Mouse (Mus musculus) midbrain, embryonic 10.5 days (tissue): ENCODE data around the gene Lgr5. TPM values are rescaled to one million over a fixed set of nuclear protein-coding genes. Genes with fewer than 3 reads are reported as not detected.

ENCODE experiments used
- DNase-seq: peaks from one replicate; pipeline ENCODE4 v3.0.0-alpha.2; 2017; ENCODE audit warnings: low spot score
- H3K27ac ChIP-seq: fragments of 300-500 bp; sonication (generic); replicated peaks from 2 replicates; pipeline ENCODE4 v1.5.1; 2016; ENCODE audit warnings: mild to moderate bottlenecking
- H3K27me3 ChIP-seq: fragments of 300-500 bp; sonication (generic); 2 replicates; pipeline ENCODE4 v1.6.1; 2016; ENCODE audit warnings: low read depth, mild to moderate bottlenecking; ENCODE audit not compliant: poor library complexity, severe bottlenecking
- H3K36me3 ChIP-seq: fragments of 300-500 bp; sonication (generic); 2 replicates; pipeline ENCODE4 v1.6.1; 2016; ENCODE audit warnings: mild to moderate bottlenecking, moderate library complexity
- H3K4me1 ChIP-seq: fragments of 300-500 bp; sonication (generic); 2 replicates; pipeline ENCODE4 v1.6.1; 2016
- H3K4me3 ChIP-seq: fragments of 300-500 bp; sonication (generic); 2 replicates; pipeline ENCODE4 v1.5.1; 2016; ENCODE audit warnings: mild to moderate bottlenecking, moderate library complexity
- H3K9me3 ChIP-seq: fragments of 300-500 bp; sonication (generic); replicated peaks from 2 replicates; pipeline ENCODE4 v1.6.1; 2016; ENCODE audit warnings: mild to moderate bottlenecking
- WGBS: fragments of 180-500 bp; shearing (Covaris S2); methylation state at CpG from one replicate; pipeline ENCODE4 v1.1.7; 2016; 5-methylcytosine and 5-hydroxymethylcytosine counted together
- polyA plus RNA-seq: library from polyadenylated mRNA; unstranded; fragments of >200 nt; fragmentation: Nextera tagmentation; extraction: Ambion mirVana; gene quantifications from 2 replicates; pipeline ENCODE4 v1.2.1, GENCODE M21; 2016

The Lgr5 gene
- polyA plus RNA-seq, 1 experiment from 2014 or later: 7.2 TPM

DNA sequence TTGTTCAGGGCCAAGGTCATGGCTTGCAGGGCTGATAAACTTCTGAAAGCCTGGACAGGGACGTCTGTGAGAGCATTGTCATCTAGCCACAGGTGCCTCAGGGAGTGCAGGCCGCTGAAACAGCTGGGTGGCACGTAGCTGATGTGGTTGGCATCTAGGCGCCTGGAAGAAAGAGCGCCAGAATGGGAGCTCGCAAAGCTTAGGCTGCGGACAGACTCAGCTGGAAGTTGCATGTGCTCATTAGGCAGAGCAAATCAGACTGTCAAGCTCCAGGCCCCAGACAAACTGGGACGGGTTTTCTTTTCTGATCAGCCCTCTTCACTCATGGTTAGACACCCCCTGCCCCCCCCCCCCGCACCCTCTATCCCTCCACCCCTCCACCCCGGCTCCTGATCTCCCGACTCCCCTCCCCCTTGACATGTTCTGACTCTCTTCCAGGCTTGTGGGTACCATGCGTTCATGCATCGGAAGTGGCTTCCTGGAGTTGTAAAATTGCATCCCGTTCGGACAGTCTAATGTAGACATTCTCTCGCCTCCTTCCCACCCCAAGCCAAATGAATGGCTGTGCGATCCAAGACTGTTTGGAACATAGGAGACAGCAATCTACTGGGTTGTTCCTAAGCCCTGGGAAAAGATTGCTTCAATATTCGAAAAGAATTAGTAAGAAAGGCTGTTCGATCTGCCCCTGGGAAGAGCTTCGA, 109.0 kb downstream of the Lgr5 start:
- Histone ChIP-seq H3K4me3 (peak overlapping the region; percentile 35), H3K4me1 (peaks cover 43% of the 10 kb centered on the region), H3K36me3 (no peaks in the 10 kb centered on the region), H3K27ac (peak overlapping the region; percentile 76), H3K9me3 (no peaks in the 10 kb centered on the region), H3K27me3 (peaks cover 20% of the 10 kb centered on the region)
- 19% methylated on average over 20 of the region's 20 CpGs for WGBS
- peak; percentile 45 for DNase-seq

DNA sequence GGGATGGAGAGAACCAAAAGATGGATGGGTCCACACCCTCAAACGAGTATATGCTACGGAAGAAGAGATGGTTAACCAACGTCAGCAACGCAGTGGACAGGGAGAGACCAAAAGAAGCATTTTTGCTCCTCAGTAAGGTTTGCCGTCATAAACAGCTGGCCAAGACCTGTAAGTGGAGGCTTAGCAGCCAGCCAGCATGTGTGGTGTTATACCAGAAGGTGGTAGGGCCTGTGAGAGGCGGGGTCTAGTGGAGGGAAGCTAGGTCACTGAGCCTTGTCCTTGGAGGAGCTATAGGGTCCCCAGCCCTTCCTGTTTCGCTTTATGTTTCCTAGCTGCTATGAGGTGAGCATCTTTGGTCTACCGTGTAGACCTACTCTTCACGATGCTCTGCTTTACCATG, 111.1 kb downstream of the Lgr5 start:
- Histone ChIP-seq H3K27ac (no peak overlapping the region), H3K4me1 (peaks cover 48% of the 10 kb centered on the region), H3K4me3 (no peak overlapping the region), H3K27me3 (peaks cover 31% of the 10 kb centered on the region), H3K36me3 (no peaks in the 10 kb centered on the region), H3K9me3 (no peaks in the 10 kb centered on the region)
- 95% methylated on average over 9 of the region's 9 CpGs for WGBS
- no peak for DNase-seq

DNA sequence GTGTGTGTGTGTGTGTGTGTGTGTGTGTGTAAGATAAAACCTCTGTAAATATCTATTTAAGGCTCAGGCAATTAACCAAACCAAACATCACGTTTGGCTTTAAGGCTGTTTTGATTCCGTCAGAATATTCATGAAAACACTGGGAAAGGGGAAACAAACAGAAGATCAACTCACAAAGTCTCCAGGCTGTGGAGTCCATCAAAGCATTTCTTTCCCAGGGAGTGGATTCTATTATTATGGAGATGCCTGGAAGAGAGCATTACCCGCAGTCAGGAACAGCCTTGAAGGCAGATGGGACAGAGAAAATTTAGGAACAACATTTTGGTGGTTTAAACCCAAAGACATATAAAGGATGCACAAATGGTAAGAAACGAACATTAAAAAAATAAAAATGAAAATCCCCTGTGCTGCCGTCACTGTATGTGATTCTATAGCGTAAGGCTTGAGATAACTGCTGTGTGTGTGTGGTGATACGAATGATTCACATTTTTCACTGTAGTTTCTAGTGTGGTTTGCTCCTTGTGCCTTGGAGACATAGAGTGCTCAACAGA, 112.5 kb downstream of the Lgr5 start:
- DNase-seq: no peak
- Histone ChIP-seq H3K36me3 (no peaks in the 10 kb centered on the region), H3K27me3 (peaks cover 34% of the 10 kb centered on the region), H3K4me3 (no peak overlapping the region), H3K27ac (peak overlapping the region; percentile 75), H3K9me3 (no peaks in the 10 kb centered on the region), H3K4me1 (peaks cover 47% of the 10 kb centered on the region)
- WGBS: 48% methylated on average over 7 of the region's 7 CpGs

DNA sequence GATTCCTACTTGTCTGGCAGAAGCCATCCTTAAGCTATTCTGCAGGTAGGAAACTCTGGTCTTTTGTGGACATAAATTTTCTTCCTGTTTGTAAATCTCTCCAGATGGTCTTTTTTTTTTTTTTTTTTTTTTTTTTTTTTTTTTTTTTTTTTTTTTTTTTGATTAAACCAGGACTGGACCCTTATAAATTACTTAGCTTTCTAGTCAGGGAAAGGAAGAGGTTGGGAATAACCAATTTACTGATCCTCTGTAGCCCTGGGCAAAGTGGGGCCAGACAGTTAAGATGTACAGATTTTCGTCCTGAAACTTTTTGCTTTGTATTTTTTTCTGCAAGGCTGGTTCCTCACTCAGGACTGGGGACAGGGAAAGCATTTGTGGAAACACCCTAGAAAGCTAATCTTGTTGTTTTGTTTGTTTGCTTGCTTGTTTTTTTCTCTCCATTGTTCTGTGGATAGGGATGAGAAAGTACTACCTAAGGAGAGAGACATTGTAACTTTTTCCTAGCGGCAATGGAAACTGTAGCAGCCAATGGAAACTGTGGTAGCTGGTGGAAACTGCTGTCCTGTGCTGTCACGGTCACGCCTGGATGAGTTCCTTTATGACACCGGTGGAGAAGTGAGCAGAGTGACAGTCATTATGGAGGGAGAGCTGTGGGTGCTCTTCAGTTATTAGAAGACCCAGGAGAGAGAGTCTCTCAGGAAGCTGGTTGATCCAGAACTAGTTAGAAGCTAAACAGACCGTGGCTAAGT, 114.2 kb downstream of the Lgr5 start:
- 74% methylated on average over 6 of the region's 6 CpGs for WGBS
- H3K36me3 ChIP-seq: no peaks in the 10 kb centered on the region
- no peak overlapping the region for H3K27ac ChIP-seq
- H3K4me3 ChIP-seq: no peak overlapping the region
- no peaks in the 10 kb centered on the region for H3K9me3 ChIP-seq
- DNase-seq: no peak
- peaks cover 38% of the 10 kb centered on the region for H3K4me1 ChIP-seq
- H3K27me3 ChIP-seq: peaks cover 28% of the 10 kb centered on the region

DNA sequence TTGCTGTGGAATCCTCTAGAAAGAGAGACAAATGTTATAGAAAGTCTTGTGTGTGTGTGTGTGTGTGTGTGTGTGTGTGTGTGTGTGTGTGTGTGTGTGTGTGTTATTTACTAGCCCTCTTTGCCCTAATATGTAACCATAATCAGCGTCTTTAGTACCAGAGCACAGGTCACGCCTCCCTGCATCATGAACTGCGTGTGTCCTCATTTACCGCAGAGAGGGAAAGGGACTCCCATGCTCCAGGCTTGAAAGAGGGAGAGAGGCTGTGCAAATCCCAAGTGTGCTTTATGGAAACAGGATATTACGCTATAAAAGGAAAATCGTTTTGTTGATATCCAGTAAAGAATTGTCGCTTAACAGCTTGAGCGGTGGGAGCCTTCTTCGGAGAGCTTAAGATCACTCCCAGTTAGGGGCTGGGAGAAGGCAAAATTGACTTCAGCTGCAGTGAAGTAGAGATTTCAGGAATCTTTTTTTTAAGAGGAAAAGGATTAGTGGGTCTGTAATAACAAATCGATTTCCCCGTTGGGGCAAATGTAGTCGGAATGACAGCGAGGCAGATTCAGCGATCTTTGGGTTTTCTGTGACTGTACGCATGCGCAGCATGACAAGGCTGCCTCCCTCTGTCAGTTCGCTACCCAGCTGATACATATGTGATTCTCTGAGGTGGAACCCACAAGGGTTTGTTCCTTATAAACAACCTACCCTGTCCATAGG, 116.8 kb downstream of the Lgr5 start:
- H3K4me3 ChIP-seq: peak overlapping the region; percentile 44
- H3K27me3 ChIP-seq: peaks cover 19% of the 10 kb centered on the region
- no peaks in the 10 kb centered on the region for H3K9me3 ChIP-seq
- DNase-seq: no peak
- no peaks in the 10 kb centered on the region for H3K36me3 ChIP-seq
- H3K4me1 ChIP-seq: peaks cover 34% of the 10 kb centered on the region
- no peak overlapping the region for H3K27ac ChIP-seq
- 46% methylated on average over 17 of the region's 17 CpGs for WGBS

DNA sequence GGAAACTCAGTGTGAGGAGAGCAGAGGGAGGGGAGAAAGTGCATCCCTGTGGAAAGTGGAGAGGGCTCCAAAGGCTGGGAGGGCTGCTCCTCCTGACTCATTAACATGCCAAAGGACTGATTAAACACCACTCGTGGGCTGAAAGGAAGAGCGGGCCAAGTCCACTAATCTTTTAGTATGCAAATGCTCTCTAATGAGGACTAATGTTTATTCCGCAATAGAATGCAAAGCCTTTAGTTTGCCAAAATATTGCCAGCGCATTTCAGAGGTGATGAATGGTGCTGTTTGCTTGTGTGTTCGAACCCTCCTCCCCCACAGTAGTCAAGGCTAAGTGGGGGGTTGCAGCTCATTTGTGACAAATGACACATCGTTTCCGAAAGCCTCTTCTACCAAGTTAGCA, 118.5 kb downstream of the Lgr5 start:
- Histone ChIP-seq H3K4me1 (peaks cover 18% of the 10 kb centered on the region), H3K9me3 (no peaks in the 10 kb centered on the region), H3K4me3 (no peak overlapping the region), H3K27me3 (peaks cover 19% of the 10 kb centered on the region), H3K36me3 (0 out of 2 replicates have a peak, but pooled peaks cover 4% of the 10 kb centered on the region), H3K27ac (no peak overlapping the region)
- DNase-seq: no peak
- WGBS: 19% methylated on average over 7 of the region's 7 CpGs

DNA sequence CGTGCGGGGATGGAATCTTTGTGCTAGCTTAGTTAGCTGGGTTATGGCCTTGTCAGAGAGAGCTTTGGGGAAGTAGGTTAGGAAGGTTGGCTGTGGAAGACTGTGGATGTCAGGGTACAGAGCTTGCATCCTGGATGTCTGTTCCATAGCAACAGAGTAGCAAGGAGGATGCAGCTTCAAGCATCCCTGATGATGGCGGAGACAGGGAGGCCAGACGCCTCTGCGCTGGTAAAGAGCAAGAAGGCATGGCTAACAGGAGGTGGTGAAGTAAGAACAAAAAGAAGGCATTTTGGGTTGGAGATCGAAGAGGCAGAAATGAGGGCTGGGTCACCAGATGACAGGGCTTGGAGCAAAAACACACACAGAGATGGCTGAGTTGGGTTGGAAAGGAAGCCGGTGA, 118.9 kb downstream of the Lgr5 start:
- Histone ChIP-seq H3K9me3 (no peaks in the 10 kb centered on the region), H3K4me1 (peaks cover 14% of the 10 kb centered on the region), H3K4me3 (no peak overlapping the region), H3K36me3 (0 out of 2 replicates have a peak, but pooled peaks cover 7% of the 10 kb centered on the region), H3K27me3 (peaks cover 16% of the 10 kb centered on the region), H3K27ac (no peak overlapping the region)
- WGBS: 45% methylated on average over 7 of the region's 7 CpGs
- no peak for DNase-seq

DNA sequence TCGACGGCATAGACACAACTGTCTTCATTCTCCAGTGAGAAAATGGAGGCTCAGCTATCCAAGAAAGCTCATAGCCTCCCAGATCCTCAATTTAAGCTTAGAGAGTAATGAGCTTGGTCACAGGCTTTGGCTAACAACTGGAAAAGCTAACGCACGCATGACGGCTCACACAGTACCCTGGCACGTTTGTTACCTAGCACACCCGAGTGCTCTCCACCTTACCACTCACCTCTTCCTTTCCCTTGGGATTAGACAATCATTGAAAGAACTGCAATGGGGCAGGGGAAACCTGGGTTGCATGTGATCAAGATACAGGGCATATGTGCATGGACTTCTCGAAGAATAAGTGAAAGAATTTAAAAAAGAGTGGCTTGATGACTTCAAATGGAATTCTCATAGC, 119.6 kb downstream of the Lgr5 start:
- WGBS: 92% methylated on average over 8 of the region's 8 CpGs
- Histone ChIP-seq H3K27ac (no peak overlapping the region), H3K4me1 (peaks cover 10% of the 10 kb centered on the region), H3K36me3 (0 out of 2 replicates have a peak, but pooled peaks cover 7% of the 10 kb centered on the region), H3K9me3 (no peaks in the 10 kb centered on the region), H3K27me3 (peaks cover 14% of the 10 kb centered on the region), H3K4me3 (no peak overlapping the region)
- DNase-seq: no peak

DNA sequence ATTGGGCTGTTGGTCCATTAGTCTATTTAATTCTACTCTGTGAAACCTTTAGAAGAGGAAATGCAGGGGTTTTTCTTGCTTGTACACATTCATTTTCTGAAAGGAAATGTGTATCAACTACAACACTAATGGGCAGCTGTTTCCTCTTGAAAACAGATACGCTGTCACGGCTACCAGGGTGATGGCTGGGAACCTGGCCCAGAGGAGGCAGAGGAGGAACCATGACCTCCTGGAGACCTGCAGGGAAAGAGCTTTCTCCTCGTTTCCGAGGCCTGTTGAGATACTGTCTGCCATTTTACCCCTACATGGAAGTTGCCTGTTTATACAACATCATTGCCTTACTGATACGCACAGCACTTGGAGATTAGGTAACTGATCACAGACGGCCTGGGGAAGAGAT, 121.8 kb downstream of the Lgr5 start:
- H3K27me3 ChIP-seq: peaks cover 4% of the 10 kb centered on the region
- 88% methylated on average over 6 of the region's 6 CpGs for WGBS
- no peak for DNase-seq

DNA sequence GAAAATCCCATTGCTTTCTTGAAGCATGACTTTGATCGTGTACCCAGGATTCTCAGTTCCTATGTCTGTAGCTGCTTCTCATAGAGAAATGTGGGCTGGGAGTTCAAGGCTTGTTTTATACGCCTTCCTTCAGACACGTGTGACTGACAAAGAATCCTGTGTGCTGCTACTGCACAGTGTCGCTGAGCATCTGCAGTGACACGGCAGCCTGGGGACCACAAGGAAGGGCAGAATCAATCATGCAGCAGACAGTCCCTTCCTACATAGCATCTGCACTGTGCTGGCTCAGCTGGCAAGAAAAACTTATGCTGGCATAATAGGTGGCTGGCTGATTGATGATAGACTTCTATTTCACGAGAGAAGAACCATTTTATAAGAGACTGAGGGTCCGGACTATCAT, 122.5 kb downstream of the Lgr5 start:
- no peaks in the 10 kb centered on the region; the same call in none of the 2 replicates for H3K27me3 ChIP-seq
- DNase-seq: no peak
- H3K36me3 ChIP-seq: 0 out of 2 replicates have a peak, but pooled peaks cover 7% of the 10 kb centered on the region
- WGBS: 93% methylated on average over 7 of the region's 7 CpGs
- H3K9me3 ChIP-seq: no peaks in the 10 kb centered on the region
- H3K27ac ChIP-seq: no peak overlapping the region
- H3K4me3 ChIP-seq: no peak overlapping the region
- H3K4me1 ChIP-seq: peaks cover 8% of the 10 kb centered on the region

More for the DNA sequence above, 121.8 kb downstream of the Lgr5 start:
- H3K36me3 ChIP-seq: 0 out of 2 replicates have a peak, but pooled peaks cover 7% of the 10 kb centered on the region
- H3K9me3 ChIP-seq: no peaks in the 10 kb centered on the region
- no peak overlapping the region for H3K27ac ChIP-seq
- no peak overlapping the region for H3K4me3 ChIP-seq
- H3K4me1 ChIP-seq: peaks cover 8% of the 10 kb centered on the region

DNA sequence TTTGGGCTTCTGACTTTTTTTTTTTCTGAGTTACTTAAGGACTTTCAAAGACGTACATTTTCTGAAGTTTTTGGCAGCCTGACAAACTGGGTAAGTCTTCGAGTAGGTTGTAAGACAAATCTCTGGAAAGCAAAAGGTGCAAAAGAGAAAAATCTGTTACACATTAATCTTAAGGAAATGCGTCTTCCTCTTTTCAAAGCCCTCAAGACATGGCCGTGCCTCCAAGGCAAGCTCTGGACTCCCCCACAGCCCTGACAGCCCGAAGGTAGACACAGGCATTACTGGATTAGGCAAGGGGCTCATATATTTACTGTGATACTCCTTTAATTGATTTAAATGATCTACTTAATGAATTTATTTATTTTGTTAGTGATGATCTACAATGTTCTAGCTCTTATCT, 124.9 kb downstream of the Lgr5 start:
- no peaks in the 10 kb centered on the region for H3K27me3 ChIP-seq
- 87% methylated on average over 5 of the region's 5 CpGs for WGBS

DNA sequence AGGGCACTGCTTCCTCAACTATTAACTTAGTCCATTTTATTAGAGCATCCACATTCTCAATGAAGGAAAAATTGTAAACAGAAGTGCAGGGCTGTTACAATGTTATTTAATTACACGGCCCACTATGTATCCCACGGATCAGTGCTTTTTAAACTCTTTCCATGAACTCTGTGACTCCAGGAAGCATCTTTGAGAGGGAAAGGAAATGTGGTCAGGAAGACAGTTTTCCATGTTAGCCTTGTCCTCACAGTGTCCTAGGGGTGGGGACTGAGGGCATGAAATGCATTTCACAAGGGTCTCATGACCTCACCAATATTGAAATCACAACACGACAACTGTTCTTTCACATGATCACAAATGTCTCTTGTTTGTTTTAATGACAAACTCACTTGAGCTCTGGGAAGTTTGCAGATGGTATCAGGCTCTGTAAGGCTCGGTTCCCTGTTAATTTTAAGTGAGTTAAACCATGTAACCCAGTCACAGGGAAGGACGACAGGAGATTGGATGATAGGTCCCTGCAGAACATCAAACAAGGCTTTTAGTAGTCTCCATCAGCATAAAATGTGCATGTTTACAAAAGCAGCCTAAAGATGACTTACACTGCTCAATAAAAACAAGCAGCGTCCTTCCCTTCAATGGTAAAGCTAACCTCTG, 130.1 kb downstream of the Lgr5 start:
- H3K4me3 ChIP-seq: no peak overlapping the region
- DNase-seq: no peak
- 78% methylated on average over 6 of the region's 6 CpGs for WGBS

More for the DNA sequence above, 124.9 kb downstream of the Lgr5 start:
- Histone ChIP-seq H3K9me3 (no peaks in the 10 kb centered on the region), H3K4me1 (no peaks in the 10 kb centered on the region), H3K4me3 (no peak overlapping the region), H3K36me3 (0 out of 2 replicates have a peak, but pooled peaks cover 7% of the 10 kb centered on the region), H3K27ac (no peak overlapping the region)
- DNase-seq: no peak

More for the DNA sequence above, 130.1 kb downstream of the Lgr5 start:
- no peaks in the 10 kb centered on the region for H3K4me1 ChIP-seq
- peaks cover 7% of the 10 kb centered on the region; the same call in 1 of the 2 replicates for H3K36me3 ChIP-seq
- no peaks in the 10 kb centered on the region for H3K27me3 ChIP-seq
- H3K9me3 ChIP-seq: no peaks in the 10 kb centered on the region
- no peak overlapping the region for H3K27ac ChIP-seq
